23 mouse cellular contexts compared by ENCODE assay signal in the genomic region with DNA sequence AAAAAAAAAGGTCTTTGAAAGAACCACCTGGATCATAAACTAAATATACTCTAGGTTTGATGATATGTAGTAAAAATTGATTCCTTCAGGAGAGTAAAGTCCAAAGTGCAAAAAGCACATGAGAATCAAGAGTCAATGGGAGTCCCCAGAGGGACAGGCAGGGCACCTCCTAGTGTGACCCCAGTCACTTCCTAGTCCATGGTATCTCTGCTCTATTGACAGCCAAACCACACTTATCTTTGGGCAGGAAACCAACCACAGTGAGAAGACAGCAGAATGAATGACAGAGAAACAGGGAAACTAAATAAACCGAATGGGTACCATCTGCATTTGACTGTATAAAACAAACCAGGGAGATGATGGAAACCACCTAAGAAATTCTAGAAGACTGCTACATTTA. TPM values are rescaled to one million over a fixed set of nuclear protein-coding genes. Genes with fewer than 3 reads are reported as not detected.
DNase-seq lines count a peak whose midpoint lies in the region; ATAC-seq and TF ChIP-seq lines count a peak whose summit lies in the region.
"Had no signal": no experiment of that assay in that cellular context is flagged by ENCODE, and none has a peak within 500 bp of the region (broad histone marks: within the 10 kb centered on the region; RNA-seq: fewer than 3 reads in every experiment).

No protein-coding gene starts in this region.

- ATAC-seq in liver, embryonic 11.5 days (replicated peaks; ENCODE audit: low FRiP score), result no peak
- ATAC-seq in megakaryocyte progenitor cell, adult 5-6 weeks (replicated peaks; ENCODE audit: poor library complexity), result peak; percentile 75
- no peak for ATAC-seq in hindbrain, postnatal 0 days
- ATAC-seq: forebrain, embryonic 14.5 days; forebrain, postnatal 0 days had no signal

- no peaks in the 10 kb centered on the region for H3K9me3 ChIP-seq in liver, embryonic 11.5 days (ENCODE audit: control insufficient read depth, low read length)
- no peaks in the 10 kb centered on the region for H3K9me3 ChIP-seq in MEL (replicated peaks; ENCODE audit: insufficient read depth, low read length)
- H3K9me3 ChIP-seq in hindbrain, postnatal 0 days (ENCODE audit: low read length), result no peaks in the 10 kb centered on the region
- H3K9me3 ChIP-seq: embryonic facial prominence, embryonic 12.5 days; embryonic facial prominence, embryonic 15.5 days; heart, embryonic 13.5 days had no signal

- H3K36me3 ChIP-seq in liver, adult 2 months (ENCODE audit: control insufficient read depth, insufficient read depth, low read length), result peaks cover 44% of the 10 kb centered on the region
- H3K36me3 ChIP-seq in liver, embryonic 11.5 days (ENCODE audit: control insufficient read depth, insufficient read depth, low read length), result peaks cover 28% of the 10 kb centered on the region
- H3K36me3 ChIP-seq in MEL (ENCODE audit: control insufficient read depth in 1 of 2, insufficient read depth in 2 of 2, low read length in 2 of 2), result peaks cover 16 to 19% of the 10 kb centered on the region in 2 experiments
- peaks cover 36% of the 10 kb centered on the region for H3K36me3 ChIP-seq in hindbrain, postnatal 0 days (ENCODE audit: insufficient read depth, low read length)

- peaks cover 9% of the 10 kb centered on the region for H3K4me1 ChIP-seq in liver, adult 2 months (ENCODE audit: control insufficient read depth, insufficient read depth, low read length)
- H3K4me1 ChIP-seq in liver, embryonic 11.5 days (replicated peaks; ENCODE audit: control insufficient read depth, insufficient read depth, low read length), result no peaks in the 10 kb centered on the region
- H3K4me1 ChIP-seq in MEL (ENCODE audit: control insufficient read depth in 1 of 2, insufficient read depth in 2 of 2, low read length in 2 of 2), result peaks cover 9 to 17% of the 10 kb centered on the region in 2 experiments
- H3K4me1 ChIP-seq in hindbrain, postnatal 0 days (ENCODE audit: insufficient read depth, low read length), result no peaks in the 10 kb centered on the region
- H3K4me1 ChIP-seq: embryonic facial prominence, embryonic 12.5 days; embryonic facial prominence, embryonic 15.5 days; heart, embryonic 13.5 days had no signal

- H3K79me2 ChIP-seq in liver, adult 2 months (ENCODE audit: control insufficient read depth, insufficient read depth, low read length), result peaks cover 17% of the 10 kb centered on the region; the same call in 1 of the 2 replicates
- H3K79me2 ChIP-seq in MEL (ENCODE audit: control insufficient read depth, insufficient read depth, low read length, poor library complexity), result no peaks in the 10 kb centered on the region

- no peak overlapping the region for H3K4me2 ChIP-seq in liver, embryonic 11.5 days
- H3K4me2 ChIP-seq in hindbrain, postnatal 0 days (ENCODE audit: low read depth, low read length), result no peak overlapping the region
- H3K4me2 ChIP-seq: embryonic facial prominence, embryonic 12.5 days; embryonic facial prominence, embryonic 15.5 days; heart, embryonic 13.5 days; hindbrain, embryonic 14.5 days had no signal

- no peak overlapping the region for H3K4me3 ChIP-seq in liver, adult 2 months (ENCODE audit: insufficient read depth, low read depth, low read length)
- no peak overlapping the region for H3K4me3 ChIP-seq in liver, embryonic 11.5 days (ENCODE audit: low read depth, low read length)
- H3K4me3 ChIP-seq in MEL (ENCODE audit: control insufficient read depth in 1 of 2, insufficient read depth in 1 of 2, low read depth in 2 of 2, low read length in 2 of 2), result no peak overlapping the region
- no peak overlapping the region for H3K4me3 ChIP-seq in hindbrain, postnatal 0 days (ENCODE audit: low read length)
- H3K4me3 ChIP-seq: embryonic facial prominence, embryonic 12.5 days; embryonic facial prominence, embryonic 15.5 days; gastrocnemius, adult 2 months; heart, embryonic 13.5 days had no signal

- no peak for TF ChIP-seq CTCF in liver, adult 2 months (IDR thresholded peaks at IDR 0.05; ENCODE audit: low read depth, low read length)
- TF ChIP-seq CTCF in MEL (IDR thresholded peaks at IDR 0.05 in 2 of 3, conservative IDR thresholded peaks at IDR 0.05 in 1 of 3; ENCODE audit: control insufficient read depth in 1 of 3, insufficient read depth in 1 of 3, low read depth in 2 of 3, low read length in 3 of 3, poor library complexity in 1 of 3, severe bottlenecking in 1 of 3), result no peak
- no peak for TF ChIP-seq CTCF in hindbrain, postnatal 0 days (IDR thresholded peaks at IDR 0.05; ENCODE audit: low read depth)

- H3K27ac ChIP-seq in liver, adult 2 months (replicated peaks; ENCODE audit: insufficient read depth, low read depth, low read length), result no peak overlapping the region
- no peak overlapping the region for H3K27ac ChIP-seq in liver, embryonic 11.5 days (ENCODE audit: low read depth, low read length)
- H3K27ac ChIP-seq in MEL (ENCODE audit: control insufficient read depth, low read depth, low read length), result no peak overlapping the region
- H3K27ac ChIP-seq in hindbrain, postnatal 0 days, result no peak overlapping the region
- H3K27ac ChIP-seq: embryonic facial prominence, embryonic 12.5 days; embryonic facial prominence, embryonic 15.5 days; gastrocnemius, adult 2 months; heart, embryonic 13.5 days; hindbrain, embryonic 14.5 days had no signal

- DNase-seq in liver, adult 2 months (ENCODE audit: extremely low read depth, low read depth, low spot score), result peak; percentile 49
- no peak for DNase-seq in liver, embryonic 11.5 days (ENCODE audit: low spot score)
- DNase-seq in 416B (ENCODE audit: low read depth) (peak; percentile 35), MEL (ENCODE audit: low read depth, low spot score) (peak; percentile 64)
- no peak for DNase-seq in hindbrain, postnatal 0 days (ENCODE audit: low spot score)
- no peak for DNase-seq in cerebellum, adult 9-11 months
- DNase-seq: adrenal gland, adult 2 months; adrenal gland, postnatal 14 days; cerebellum, adult 11 months; cerebellum, adult 2 months; cerebellum, postnatal 10 days; forebrain, postnatal 0 days; gastrocnemius, adult 2 months; gastrocnemius, postnatal 14 days; heart, adult 18-20 months; heart, postnatal 14 days; heart, postnatal 4 days had no signal

- H3K27me3 ChIP-seq in liver, adult 2 months (ENCODE audit: control insufficient read depth, insufficient read depth, low read length), result no peaks in the 10 kb centered on the region
- H3K27me3 ChIP-seq in liver, embryonic 11.5 days (replicated peaks; ENCODE audit: control insufficient read depth, insufficient read depth, low read length), result no peaks in the 10 kb centered on the region
- no peaks in the 10 kb centered on the region for H3K27me3 ChIP-seq in MEL (ENCODE audit: control insufficient read depth in 1 of 2, insufficient read depth in 2 of 2, low read length in 2 of 2)
- no peaks in the 10 kb centered on the region for H3K27me3 ChIP-seq in hindbrain, postnatal 0 days (ENCODE audit: insufficient read depth, low read length)
- H3K27me3 ChIP-seq: embryonic facial prominence, embryonic 12.5 days; embryonic facial prominence, embryonic 15.5 days; heart, embryonic 13.5 days had no signal

- TF ChIP-seq RAD21 in MEL (IDR thresholded peaks at IDR 0.05; ENCODE audit: low read depth, low read length), result no peak

- WGBS in liver, adult 2 months, result 21% methylated on average over 1 of the region's 1 CpGs
- WGBS in liver, embryonic 11.5 days, result 31% methylated on average over 1 of the region's 1 CpGs
- WGBS in hindbrain, postnatal 0 days, result 88% methylated on average over 1 of the region's 1 CpGs

- no peak overlapping the region for H3K9ac ChIP-seq in liver, adult 2 months (ENCODE audit: low read depth, low read length)
- H3K9ac ChIP-seq in liver, embryonic 11.5 days (ENCODE audit: low read depth, low read length), result no peak overlapping the region
- H3K9ac ChIP-seq in MEL (ENCODE audit: control insufficient read depth, low read depth, low read length, poor library complexity, severe bottlenecking), result no peak overlapping the region
- no peak overlapping the region for H3K9ac ChIP-seq in hindbrain, postnatal 0 days (replicated peaks; ENCODE audit: low read length)
- H3K9ac ChIP-seq: embryonic facial prominence, embryonic 12.5 days; embryonic facial prominence, embryonic 15.5 days; forebrain, postnatal 0 days; heart, embryonic 13.5 days; hindbrain, embryonic 14.5 days had no signal

- peak in 1 of 2 experiments; percentile 53; a peak in 3 of 4 replicates for TF ChIP-seq EP300 in MEL (IDR thresholded peaks at IDR 0.05; ENCODE audit: low read depth in 1 of 2, low read length in 2 of 2)

- no peak for TF ChIP-seq POLR2A in liver, adult 2 months (IDR thresholded peaks at IDR 0.05; ENCODE audit: extremely low read depth, insufficient read depth, low read length)
- no peak for TF ChIP-seq POLR2A in MEL (IDR thresholded peaks at IDR 0.05; ENCODE audit: control insufficient read depth in 1 of 2, insufficient read depth in 1 of 2, low read depth in 1 of 2, low read length in 2 of 2, poor library complexity in 1 of 2)

RNA-seq across cellular contexts. Expression of a gene that starts 10.3 kb away (rescaled TPM):
- total RNA-seq in liver, adult 2 months (2014; rRNA removed), result 25.2 and 26.7 TPM in 2 replicates
- polyA plus RNA-seq in liver, adult 2 months (2012; rRNA removed), result 40.5 and 62.0 TPM in 2 replicates
- 61.4 and 74.3 TPM in 2 replicates for polyA plus RNA-seq in liver, embryonic 11.5 days (2014; fragmentation: Nextera tagmentation; extraction: Ambion mirVana)
- total RNA-seq in MEL (2012; rRNA removed), result 34.1 and 40.0 TPM in 2 replicates
- 10 to 100 TPM in 1 of 2 experiments, not detected in 1; 63.8 TPM for polyA plus RNA-seq in MEL (2012; ENCODE audit: insufficient read depth in 1 of 2, insufficient read length in 2 of 2, low read depth in 1 of 2, low replicate concordance in 2 of 2, missing spikeins in 1 of 2)
- total RNA-seq in megakaryocyte progenitor cell, adult 5-6 weeks (2015), result 50.1 and 53.2 TPM in 2 replicates
- 55.8 and 59.4 TPM in 2 replicates for total RNA-seq in megakaryocyte progenitor cell, adult 5-6 weeks (2017)
- total RNA-seq in hindbrain, postnatal 0 days (2014; rRNA removed), result 73.6 and 76.3 TPM in 2 replicates
- 95.7 and 103 TPM in 2 replicates for polyA plus RNA-seq in hindbrain, postnatal 0 days (2015; fragmentation: Nextera tagmentation; extraction: Ambion mirVana)

RNA-seq across cellular contexts. Expression of a gene that starts 19.1 kb away (rescaled TPM):
- total RNA-seq in liver, adult 2 months (2014; rRNA removed), result 30.3 and 31.6 TPM in 2 replicates
- 29.0 and 47.9 TPM in 2 replicates for polyA plus RNA-seq in liver, adult 2 months (2012; rRNA removed)
- polyA plus RNA-seq in liver, embryonic 11.5 days (2014; fragmentation: Nextera tagmentation; extraction: Ambion mirVana), result 54.9 and 60.9 TPM in 2 replicates
- total RNA-seq in MEL (2012; rRNA removed), result 80.3 and 101 TPM in 2 replicates
- polyA plus RNA-seq in MEL (2012; ENCODE audit: insufficient read depth in 1 of 2, insufficient read length in 2 of 2, low read depth in 1 of 2, low replicate concordance in 2 of 2, missing spikeins in 1 of 2), result 100 to 1,000 TPM in 1 of 2 experiments, 10 to 100 TPM in 1; 77.9 to 127 TPM
- total RNA-seq in megakaryocyte progenitor cell, adult 5-6 weeks (2015), result 64.1 and 76.7 TPM in 2 replicates
- total RNA-seq in megakaryocyte progenitor cell, adult 5-6 weeks (2017), result 116 and 161 TPM in 2 replicates
- total RNA-seq in hindbrain, postnatal 0 days (2014; rRNA removed), result 94.4 and 108 TPM in 2 replicates
- polyA plus RNA-seq in hindbrain, postnatal 0 days (2015; fragmentation: Nextera tagmentation; extraction: Ambion mirVana), result 66.4 and 75.2 TPM in 2 replicates

RNA-seq across cellular contexts. Expression of a gene that starts 49.1 kb away (rescaled TPM):
- total RNA-seq in liver, adult 2 months (2014; rRNA removed), result 1.8 and 2.7 TPM in 2 replicates
- polyA plus RNA-seq in liver, adult 2 months (2012; rRNA removed), result 10.4 and 14.0 TPM in 2 replicates
- 25.7 and 26.4 TPM in 2 replicates for polyA plus RNA-seq in liver, embryonic 11.5 days (2014; fragmentation: Nextera tagmentation; extraction: Ambion mirVana)
- 4.4 and 5.6 TPM in 2 replicates for total RNA-seq in MEL (2012; rRNA removed)
- 10 to 100 TPM in 1 of 2 experiments, not detected in 1; 44.1 TPM for polyA plus RNA-seq in MEL (2012; ENCODE audit: insufficient read depth in 1 of 2, insufficient read length in 2 of 2, low read depth in 1 of 2, low replicate concordance in 2 of 2, missing spikeins in 1 of 2)
- 31.1 and 35.7 TPM in 2 replicates for total RNA-seq in megakaryocyte progenitor cell, adult 5-6 weeks (2015)
- total RNA-seq in megakaryocyte progenitor cell, adult 5-6 weeks (2017), result 4.0 and 5.1 TPM in 2 replicates
- 50.4 and 56.8 TPM in 2 replicates for total RNA-seq in hindbrain, postnatal 0 days (2014; rRNA removed)
- 24.2 and 28.4 TPM in 2 replicates for polyA plus RNA-seq in hindbrain, postnatal 0 days (2015; fragmentation: Nextera tagmentation; extraction: Ambion mirVana)

RNA-seq across cellular contexts. Expression of a gene that starts 55.6 kb away (rescaled TPM):
- total RNA-seq in liver, adult 2 months (2014; rRNA removed), result 10.5 and 18.6 TPM in 2 replicates
- polyA plus RNA-seq in liver, adult 2 months (2012; rRNA removed), result 18.3 and 18.4 TPM in 2 replicates
- polyA plus RNA-seq in liver, embryonic 11.5 days (2014; fragmentation: Nextera tagmentation; extraction: Ambion mirVana), result 84.6 and 97.6 TPM in 2 replicates
- total RNA-seq in MEL (2012; rRNA removed), result 12.3 and 18.3 TPM in 2 replicates
- polyA plus RNA-seq in MEL (2012; ENCODE audit: insufficient read depth in 1 of 2, insufficient read length in 2 of 2, low read depth in 1 of 2, low replicate concordance in 2 of 2, missing spikeins in 1 of 2), result 10 to 100 TPM in 1 of 2 experiments, not detected in 1; 91.4 TPM
- total RNA-seq in megakaryocyte progenitor cell, adult 5-6 weeks (2015), result 99.3 and 115 TPM in 2 replicates
- total RNA-seq in megakaryocyte progenitor cell, adult 5-6 weeks (2017), result 10.5 and 16.2 TPM in 2 replicates
- 34.3 and 46.5 TPM in 2 replicates for total RNA-seq in hindbrain, postnatal 0 days (2014; rRNA removed)
- 60.8 and 73.8 TPM in 2 replicates for polyA plus RNA-seq in hindbrain, postnatal 0 days (2015; fragmentation: Nextera tagmentation; extraction: Ambion mirVana)

Comparison
In these comparisons a context has a peak if more than half of its experiments do, and no peak if none do; other contexts are left out.
1. DNase-seq: peak in liver, adult 2 months (single experiment), 416B (single experiment) and MEL (single experiment); none in liver, embryonic 11.5 days (single experiment), hindbrain, postnatal 0 days (single experiment) and cerebellum, adult 9-11 months (single experiment).